Mouse (Mus musculus): ENCODE results near the gene Acot7.

DNA sequence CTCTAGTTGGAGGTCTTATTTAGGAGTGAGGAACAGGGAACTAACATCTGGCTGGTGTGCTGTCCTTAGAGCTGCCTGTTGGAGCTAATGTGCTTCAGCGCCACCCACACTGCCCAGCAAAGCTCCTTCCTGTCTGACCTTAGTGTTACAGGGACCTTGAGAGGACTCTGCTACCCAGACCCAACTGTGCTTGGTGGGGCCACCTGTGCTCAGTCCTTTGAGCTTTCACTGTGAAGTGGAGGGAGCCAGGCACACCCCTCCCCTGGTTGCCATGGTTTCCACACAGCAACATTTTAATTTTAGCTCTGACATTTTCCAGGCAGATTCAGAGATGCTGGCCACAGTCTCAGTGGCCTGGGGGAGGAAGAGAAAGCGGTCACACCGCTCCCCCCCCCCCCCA is 25.0 kb downstream of the Acot7 start:
- TF ChIP-seq CTCF (IDR thresholded peaks at IDR 0.05; ENCODE audit: low read depth) = no peak
- TF ChIP-seq EP300 (IDR thresholded peaks at IDR 0.05; ENCODE audit: low read depth) = no peak
